Mouse (Mus musculus): ENCODE data around the gene Tspan5. TPM values are rescaled to one million over a fixed set of nuclear protein-coding genes. Genes with fewer than 3 reads are reported as not detected.

Gene Tspan5
- total RNA-seq, 2 experiments from 2014 or later, result 3.0 to 4.8 TPM

DNA sequence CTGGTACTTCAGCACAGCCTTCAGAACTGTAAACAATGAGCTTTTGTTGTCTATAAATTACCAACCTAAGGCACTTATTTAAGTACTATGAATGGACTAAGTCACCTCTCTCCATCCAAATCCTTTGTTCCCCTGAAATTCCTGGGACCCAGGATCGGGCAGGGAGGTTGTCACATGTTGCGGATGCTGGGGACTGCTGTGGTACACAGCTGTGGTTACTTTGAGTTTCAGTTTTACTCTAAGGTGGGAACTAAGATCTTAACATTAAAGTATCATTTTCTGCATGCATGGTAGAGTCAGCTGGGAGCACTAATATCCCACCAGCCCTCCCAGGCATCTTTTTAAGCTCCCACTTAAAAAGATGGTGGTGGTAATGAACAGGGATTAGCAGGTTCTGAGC, 167.3 kb downstream of the Tspan5 start:
- intact Hi-C loops (cut with DNase I), result loop anchor here (5.0 to 10.0 kb wide), 5 partner anchors 167 to 445 kb away; partner anchors contain the start of gene Tspan5
- no peak for DNase-seq

DNA sequence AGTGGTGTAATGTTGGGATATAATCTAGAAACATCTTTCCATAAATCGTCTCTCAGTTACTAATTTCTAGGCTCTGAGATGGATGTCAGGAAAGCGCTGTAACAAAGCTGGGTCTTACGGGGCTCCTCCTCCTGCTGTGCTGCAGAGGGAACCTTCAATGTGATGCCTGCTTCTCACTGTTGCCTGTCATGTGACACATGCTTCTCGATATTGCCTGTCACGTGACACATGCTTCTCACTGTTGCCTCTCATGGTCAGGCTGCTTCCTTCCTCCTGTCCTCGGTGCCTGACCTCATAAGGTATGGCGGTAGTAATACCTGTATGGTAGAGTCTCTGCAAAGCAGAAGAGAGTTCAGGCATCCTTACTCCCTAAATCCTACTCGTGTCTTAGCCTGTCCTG, 170.5 kb downstream of the Tspan5 start:
- DNase-seq, result no peak
- intact Hi-C loops (cut with DNase I), result no loop called here

GRCm38 (mm10) chr3:138914626-138915288, 172.8 kb downstream of the Tspan5 start:
- intact Hi-C loops (cut with DNase I), result no loop called here
- DNase-seq, result no peak

DNA sequence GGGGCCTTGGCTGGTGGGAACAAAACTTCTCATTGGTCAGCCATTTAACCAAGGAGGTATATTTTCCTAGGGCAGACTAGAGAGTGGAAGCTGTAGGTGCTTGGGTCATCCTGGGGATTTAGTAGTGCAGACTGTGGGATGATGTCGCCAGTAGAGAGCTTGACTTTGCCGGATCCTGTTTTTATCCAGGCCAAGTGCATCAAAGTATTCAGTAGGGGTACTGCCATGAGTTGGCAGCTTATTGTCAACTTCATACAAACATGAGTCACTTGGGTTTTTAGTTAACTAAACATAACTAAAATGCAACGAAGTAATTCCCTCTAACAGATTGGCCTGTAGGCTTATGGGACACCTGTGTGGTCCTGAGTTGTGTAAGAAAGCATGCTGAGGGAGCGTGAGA, 174.6 kb downstream of the Tspan5 start:
- intact Hi-C loops (cut with DNase I), result no loop called here

GRCm38 (mm10) chr3:138917016-138917415, 175.0 kb downstream of the Tspan5 start:
- intact Hi-C loops (cut with DNase I), result no loop called here
- no peak for DNase-seq

More for the DNA sequence above, 174.6 kb downstream of the Tspan5 start:
- no peak for DNase-seq

DNA sequence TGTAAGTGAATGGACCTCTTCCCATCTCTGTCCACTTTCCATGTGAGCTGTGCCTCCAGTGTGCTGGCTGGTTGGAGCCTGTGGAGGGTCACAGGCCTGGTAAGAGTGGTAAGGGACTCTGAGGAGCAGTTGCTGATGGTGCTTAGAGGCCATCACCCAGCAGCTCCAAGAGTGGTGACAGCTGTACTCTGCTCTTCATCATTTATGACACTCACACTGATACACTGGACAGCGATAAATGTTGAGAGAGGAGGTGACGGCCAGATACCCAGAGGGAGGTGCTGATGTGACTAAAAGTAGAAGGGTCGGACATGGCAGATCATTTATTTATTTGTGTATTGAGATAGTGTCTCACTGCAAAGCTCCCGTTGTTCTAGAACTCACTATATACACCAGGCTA, 176.2 kb downstream of the Tspan5 start:
- intact Hi-C loops (cut with DNase I), result no loop called here
- DNase-seq, result no peak

DNA sequence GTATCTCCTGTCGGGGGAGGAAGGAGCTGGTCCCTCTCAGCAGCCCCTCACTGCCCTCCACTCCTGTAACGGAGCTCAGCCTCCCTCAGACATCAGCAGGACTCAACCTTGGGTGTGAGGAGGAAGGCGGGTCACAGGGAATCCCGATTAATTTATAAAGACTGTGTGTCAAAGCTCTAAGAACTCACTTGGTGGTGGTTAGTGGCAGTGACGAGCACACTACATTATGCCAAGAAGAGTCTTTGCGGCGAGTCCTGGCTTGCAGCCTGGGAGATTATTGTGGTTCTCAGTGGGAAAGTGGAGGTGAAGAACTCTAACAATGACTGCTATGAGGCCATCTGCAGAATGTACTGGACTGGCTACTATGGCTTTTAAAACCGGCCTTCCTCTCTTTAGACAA, 184.2 kb downstream of the Tspan5 start:
- no peak for DNase-seq
- intact Hi-C loops (cut with DNase I), result no loop called here

GRCm38 (mm10) chr3:138927437-138927836, 185.4 kb downstream of the Tspan5 start:
- intact Hi-C loops (cut with DNase I), result no loop called here
- no peak for DNase-seq

GRCm38 (mm10) chr3:138936780-138937179, 194.8 kb downstream of the Tspan5 start:
- no peak for DNase-seq
- intact Hi-C loops (cut with DNase I), result no loop called here

DNA sequence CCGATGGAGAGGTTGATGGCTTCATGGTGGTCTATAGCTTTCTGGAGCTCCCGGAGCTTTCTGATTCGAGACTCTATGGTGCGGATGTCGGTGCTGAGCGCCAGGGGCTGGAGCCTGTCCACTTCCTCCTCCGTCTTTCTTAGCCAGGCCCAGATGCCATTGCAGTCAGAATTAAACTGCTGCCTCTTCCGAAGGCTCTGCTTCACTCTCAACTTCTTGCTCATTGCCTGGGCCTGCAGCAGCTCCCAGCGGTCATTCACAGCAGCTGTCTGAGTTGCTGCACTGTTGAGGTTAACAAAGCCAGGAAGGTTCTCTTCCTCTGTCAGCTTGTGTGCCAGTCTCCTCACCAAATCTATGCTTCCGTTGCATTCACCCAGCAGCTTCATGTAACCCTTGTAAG, 195.2 kb downstream of the Tspan5 start:
- DNase-seq, result no peak
- intact Hi-C loops (cut with DNase I), result no loop called here

GRCm38 (mm10) chr3:138941604-138942003, 199.6 kb downstream of the Tspan5 start:
- intact Hi-C loops (cut with DNase I), result loop anchor here (5.0 kb wide), 1 partner anchor 649 kb away; no protein-coding TSS in a partner anchor
- DNase-seq, result no peak

- intact Hi-C loops (cut with DNase I), result no loop called here
Measured at GRCm38 (mm10) chr3:138945516-138945915, 203.5 kb downstream of the Tspan5 start.

GRCm38 (mm10) chr3:138949081-138949480, 207.1 kb downstream of the Tspan5 start:
- intact Hi-C loops (cut with DNase I), result no loop called here
- DNase-seq, result no peak

More at GRCm38 (mm10) chr3:138945516-138945915, 203.5 kb downstream of the Tspan5 start:
- no peak for DNase-seq

- intact Hi-C loops (cut with DNase I), result no loop called here
- no peak for DNase-seq
Measured at GRCm38 (mm10) chr3:138955220-138955619, 213.2 kb downstream of the Tspan5 start.

Other genes starting within 250 kb of the Tspan5 start
- 100 to 1,000 TPM; 121 TPM for gene Eif4e, start 216.0 kb upstream of the Tspan5 start, total RNA-seq (2021)

Data from gastrocnemius, postnatal 36 days (tissue).